Mouse (Mus musculus) left cerebral cortex, adult 2 months (tissue): ENCODE measurements at regions not wholly inside any gene's neighbourhood (a gene's known extent, or its start where the extent isn't known, plus 50 kb on each side); places are given as distances from the start of the nearest gene placed in this dataset.

Source experiments
- DNase-seq, 2 experiments: peaks; one replicate each; pipeline ENCODE4 v3.0.0; 2021 to 2022; ENCODE audit warnings: low spot score in 2 of 2, mixed read lengths in 1 of 2; ENCODE audit errors: extremely low spot score in 1 of 2
- H3K27ac ChIP-seq: fragments of 200-600 bp; 2 replicates; pipeline ENCODE4 v1.8.1; 2022
- H3K4me3 ChIP-seq: fragments of 200-600 bp; 2 replicates; pipeline ENCODE4 v1.8.1; 2022
- CTCF ChIP-seq: fragments of 200-600 bp; IDR thresholded peaks from 2 replicates; pipeline ENCODE4 v1.8.1; 2022; ENCODE audit warnings: antibody characterized with exemption, mild to moderate bottlenecking, moderate library complexity
- intact Hi-C: fragments of 180-260 bp; cut with DNase I; formaldehyde crosslinking; loops from one replicate; pipeline ENCODE4 v1.15.1; 2025

DNA sequence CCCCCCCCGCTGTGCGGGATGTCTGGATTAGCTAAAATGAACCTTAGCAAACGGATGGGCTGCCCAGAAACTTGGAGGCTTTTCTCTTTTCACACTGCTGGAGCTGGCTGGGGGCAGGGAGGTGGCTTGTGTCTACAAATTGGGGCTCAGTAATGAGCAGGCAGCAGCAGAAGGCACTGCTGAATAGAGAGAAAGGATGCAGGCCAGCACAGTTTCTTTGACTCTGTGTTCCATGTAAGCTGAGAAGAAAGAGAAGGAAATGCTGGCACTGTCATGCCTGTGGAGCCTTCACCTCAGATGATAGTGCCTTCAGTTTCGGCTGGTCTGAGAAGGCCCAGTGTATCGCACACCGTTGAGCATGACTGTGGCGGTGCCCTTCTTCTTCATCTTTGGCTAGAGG is 305.6 kb upstream of the Adgrl2 start:
- intact Hi-C loops, result loop anchor here (2.0 kb wide), 1 partner anchor 49 kb away; no protein-coding TSS in a partner anchor

DNA sequence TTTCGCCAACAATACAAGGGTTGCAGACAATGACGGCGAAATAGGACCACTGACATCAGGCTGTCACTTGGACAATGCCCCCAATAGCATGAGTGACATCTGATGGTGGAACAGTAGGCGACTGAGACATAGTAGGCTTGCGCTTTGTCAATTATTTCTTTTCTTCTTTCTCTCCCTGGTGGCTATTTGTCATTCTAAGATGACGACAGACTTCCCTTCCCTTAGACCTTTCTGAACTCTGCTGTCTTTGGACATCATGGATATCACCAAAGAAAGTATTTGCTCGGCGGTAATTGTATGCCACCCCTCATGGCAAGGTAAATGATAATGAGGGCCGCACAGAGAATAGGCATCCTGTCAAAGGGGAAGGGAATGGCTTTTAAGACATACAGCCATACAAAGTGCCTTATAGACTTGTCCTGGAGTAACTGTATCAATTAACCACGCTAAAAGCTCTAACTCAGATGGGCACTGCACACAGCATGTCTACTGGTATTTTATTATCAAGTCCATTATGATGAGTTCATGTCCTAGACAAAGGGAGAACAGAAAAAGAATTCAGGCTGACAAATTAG is 305.0 kb upstream of the Adgrl2 start:
- no peak for DNase-seq
- intact Hi-C loops, result loop anchor here (2.0 kb wide), 1 partner anchor 49 kb away; no protein-coding TSS in a partner anchor
- TF ChIP-seq CTCF, result no peak
- no peak overlapping the region for H3K4me3 ChIP-seq
- H3K27ac ChIP-seq, result no peak overlapping the region

More for the DNA sequence above, 305.6 kb upstream of the Adgrl2 start:
- TF ChIP-seq CTCF, result no peak
- Histone ChIP-seq H3K4me3 (no peak overlapping the region), H3K27ac (no peak overlapping the region)
- peak in 1 of 2 experiments; percentile 21 for DNase-seq

DNA sequence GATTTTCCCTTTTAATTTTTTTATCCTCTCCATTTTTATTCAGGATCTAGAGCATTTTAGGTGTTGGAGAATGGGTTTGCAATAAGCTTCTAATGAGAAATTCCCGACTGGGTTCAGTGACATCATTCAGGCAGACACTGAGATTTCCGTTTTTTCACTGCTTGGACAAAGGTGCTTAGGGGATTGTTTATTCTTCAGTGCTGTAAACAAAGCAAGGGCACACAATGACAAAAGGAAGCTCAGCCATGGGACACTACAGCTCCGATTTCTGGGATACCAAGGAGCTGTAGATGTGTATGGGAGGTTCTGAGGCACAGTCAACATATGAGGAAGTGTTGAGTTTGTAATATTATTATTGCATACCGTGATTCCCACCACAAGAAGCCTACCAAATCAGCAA is 304.1 kb upstream of the Adgrl2 start:
- no peak overlapping the region for H3K27ac ChIP-seq
- no peak for TF ChIP-seq CTCF
- no peak overlapping the region for H3K4me3 ChIP-seq
- intact Hi-C loops, result loop anchor here (2.0 kb wide), 1 partner anchor 50 kb away; no protein-coding TSS in a partner anchor
- DNase-seq, result no peak

DNA sequence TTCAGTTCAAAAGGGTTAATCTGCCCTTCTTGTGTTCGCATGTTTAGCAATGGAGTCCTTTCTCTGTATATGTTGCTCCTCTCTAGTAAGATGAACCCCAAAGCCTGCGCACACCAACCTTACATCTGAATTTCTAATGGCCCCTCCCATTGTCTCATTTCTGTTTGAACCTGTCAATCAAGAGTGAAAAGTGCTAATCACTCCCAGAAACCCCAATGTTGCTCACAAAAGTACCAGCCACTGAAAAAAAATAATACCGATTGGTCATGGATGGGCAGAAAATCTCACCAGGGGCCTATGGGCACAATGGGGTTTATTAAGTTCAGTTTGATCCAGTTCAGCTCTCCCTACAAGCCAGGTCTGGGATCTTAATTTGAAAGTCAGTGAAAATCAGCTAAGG is 302.1 kb upstream of the Adgrl2 start:
- Histone ChIP-seq H3K27ac (no peak overlapping the region), H3K4me3 (no peak overlapping the region)
- intact Hi-C loops, result no loop called here
- no peak for DNase-seq
- no peak for TF ChIP-seq CTCF

DNA sequence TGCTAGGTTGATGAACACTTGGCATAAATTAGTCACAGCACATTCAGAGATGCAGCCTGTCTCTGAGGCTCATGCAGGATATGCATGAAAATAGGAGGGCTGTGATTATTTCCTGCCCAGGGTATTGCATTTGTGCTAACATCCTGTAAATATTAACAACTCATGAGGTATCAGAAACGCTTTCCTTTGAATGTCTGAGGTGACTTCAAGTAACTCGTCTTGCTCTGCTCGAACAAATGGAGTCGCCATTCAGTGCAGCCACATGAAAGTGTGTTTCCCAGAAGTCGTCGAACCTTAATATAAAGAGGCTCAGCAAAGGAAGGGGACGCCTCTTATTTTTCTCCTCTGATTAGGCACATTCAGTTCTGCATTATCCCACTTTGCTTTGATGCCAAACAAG is 301.1 kb upstream of the Adgrl2 start:
- H3K4me3 ChIP-seq, result no peak overlapping the region
- intact Hi-C loops, result no loop called here
- H3K27ac ChIP-seq, result no peak overlapping the region
- TF ChIP-seq CTCF, result no peak
- DNase-seq, result no peak

DNA sequence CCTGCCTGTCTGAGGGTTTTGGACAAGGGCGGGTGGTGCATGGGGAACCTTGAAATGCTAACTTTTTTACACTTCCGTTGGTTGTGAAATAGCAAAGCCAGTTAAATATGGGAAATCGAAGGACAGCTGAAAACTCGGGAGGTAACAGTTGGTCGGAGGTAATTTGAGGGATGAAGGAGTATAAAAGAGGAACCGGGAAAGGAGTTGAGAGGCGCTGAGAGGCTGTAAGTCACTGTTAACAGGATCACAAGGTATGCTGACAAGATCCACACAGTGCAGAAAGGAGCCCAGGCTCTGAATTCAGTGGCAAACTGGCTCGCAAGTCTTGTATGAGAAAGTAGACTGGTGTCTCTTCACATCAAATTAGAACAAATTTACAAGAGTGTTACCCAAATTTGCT is 299.9 kb upstream of the Adgrl2 start:
- Histone ChIP-seq H3K4me3 (no peak overlapping the region), H3K27ac (no peak overlapping the region)
- TF ChIP-seq CTCF, result no peak
- no peak for DNase-seq
- intact Hi-C loops, result no loop called here

DNA sequence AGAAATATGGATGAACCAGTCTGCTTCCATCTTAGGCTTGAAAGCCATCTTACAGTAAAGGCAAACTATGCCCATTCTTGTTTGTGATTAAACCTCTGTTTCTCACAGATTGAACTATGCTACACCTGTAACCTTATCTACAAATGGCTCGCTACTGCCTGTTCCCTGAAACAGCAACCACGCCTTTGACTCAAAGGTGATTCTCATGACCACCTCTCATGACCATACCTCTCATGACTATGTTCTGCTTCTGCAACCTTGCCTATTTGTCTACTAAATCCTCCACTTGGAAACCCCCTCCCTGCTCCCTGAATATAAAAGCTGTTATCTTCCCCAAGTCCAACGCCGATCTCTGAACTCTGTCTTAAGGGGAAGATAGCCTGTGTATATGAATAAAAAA is 296.7 kb upstream of the Adgrl2 start:
- no peak for DNase-seq
- Histone ChIP-seq H3K27ac (no peak overlapping the region), H3K4me3 (no peak overlapping the region)
- no peak for TF ChIP-seq CTCF
- intact Hi-C loops, result no loop called here

DNA sequence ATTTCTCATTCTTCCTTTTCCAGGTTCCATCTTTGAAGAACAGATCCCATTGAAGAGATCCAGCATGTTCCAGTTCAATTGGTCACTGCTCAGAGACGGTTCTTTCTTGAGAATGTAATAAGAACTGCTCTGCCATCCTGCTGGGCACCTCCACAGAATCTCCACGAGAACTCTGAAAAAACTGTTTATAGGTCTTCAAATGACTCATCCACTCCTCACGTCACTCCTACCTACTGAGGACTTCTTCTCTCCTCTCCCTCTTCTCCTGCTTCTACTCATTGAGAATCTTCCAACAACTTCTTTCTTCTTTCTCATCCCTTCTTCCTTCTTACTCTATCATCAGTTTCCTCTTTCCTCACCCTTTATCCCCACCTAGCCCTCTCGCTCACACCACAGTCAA is 294.6 kb upstream of the Adgrl2 start:
- H3K27ac ChIP-seq, result no peak overlapping the region
- DNase-seq, result no peak
- no peak overlapping the region for H3K4me3 ChIP-seq
- no peak for TF ChIP-seq CTCF
- intact Hi-C loops, result no loop called here

DNA sequence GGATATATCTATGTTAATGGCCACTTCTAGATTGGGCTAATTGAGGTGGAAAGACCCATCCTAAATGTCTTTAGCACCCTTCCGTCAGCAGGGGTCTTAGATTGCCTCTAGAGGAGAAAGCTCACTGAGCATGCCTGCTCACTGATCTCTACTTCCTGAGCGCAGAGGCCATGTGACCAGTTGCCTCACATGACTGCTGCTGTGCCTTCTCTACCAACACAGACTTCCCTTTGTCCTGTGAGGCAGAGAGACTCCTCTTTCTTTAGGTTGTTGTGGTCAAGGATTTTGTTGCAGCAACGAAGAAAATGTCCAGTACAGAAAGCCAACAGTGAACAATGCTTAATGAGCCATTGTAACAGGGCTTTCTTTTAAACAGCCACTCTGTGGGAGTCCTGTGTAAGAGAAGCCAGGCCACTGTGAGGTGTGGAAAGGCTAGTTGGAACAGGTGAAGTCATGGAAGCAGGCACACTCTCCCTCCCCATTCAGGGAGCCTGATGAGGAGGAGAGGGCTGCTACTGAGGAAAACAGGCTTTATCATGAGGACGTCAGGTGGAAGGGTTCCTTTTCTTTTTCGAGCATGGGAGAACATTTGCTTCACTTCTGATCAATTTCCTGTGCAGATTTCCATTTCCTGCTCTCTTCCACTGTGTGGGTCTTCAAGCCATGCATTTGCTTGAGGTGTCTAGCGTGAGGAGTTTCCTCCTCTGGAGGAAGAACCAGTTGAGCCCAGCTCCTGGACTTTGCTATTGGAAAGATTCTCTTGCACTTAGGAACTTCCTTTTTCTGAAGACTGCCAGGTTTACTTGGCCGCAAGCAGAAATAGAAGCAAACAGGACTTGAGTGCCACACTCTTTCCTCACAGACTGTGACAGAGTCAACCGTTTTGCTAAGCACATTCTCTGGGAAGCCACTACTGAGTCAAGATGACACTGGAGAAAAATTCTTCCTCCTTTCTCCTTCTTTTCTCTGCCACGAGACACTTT is 290.7 kb upstream of the Adgrl2 start:
- intact Hi-C loops, result no loop called here
- DNase-seq, result no peak
- no peak overlapping the region for H3K27ac ChIP-seq
- TF ChIP-seq CTCF, result no peak
- no peak overlapping the region for H3K4me3 ChIP-seq

DNA sequence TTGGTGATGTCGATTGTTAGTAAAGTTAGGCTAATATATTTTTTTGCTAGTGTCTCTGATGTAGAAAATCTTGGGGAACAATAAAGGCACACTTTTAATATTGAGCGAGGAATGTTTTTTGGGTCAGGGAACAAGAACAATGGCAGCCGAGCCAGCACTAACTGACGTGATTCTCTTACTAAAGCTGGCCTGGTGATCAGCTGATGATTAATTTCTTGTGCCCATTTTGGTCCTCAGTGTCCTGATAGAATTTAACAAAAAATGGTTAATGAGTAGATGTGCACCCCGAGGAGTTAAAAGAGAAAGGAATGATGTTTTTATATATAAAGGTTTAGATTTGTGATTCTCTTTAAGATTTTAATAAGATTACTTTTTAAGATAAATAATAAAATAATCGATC is 289.0 kb upstream of the Adgrl2 start:
- Histone ChIP-seq H3K27ac (no peak overlapping the region), H3K4me3 (no peak overlapping the region)
- intact Hi-C loops, result no loop called here
- no peak for TF ChIP-seq CTCF
- DNase-seq, result no peak

DNA sequence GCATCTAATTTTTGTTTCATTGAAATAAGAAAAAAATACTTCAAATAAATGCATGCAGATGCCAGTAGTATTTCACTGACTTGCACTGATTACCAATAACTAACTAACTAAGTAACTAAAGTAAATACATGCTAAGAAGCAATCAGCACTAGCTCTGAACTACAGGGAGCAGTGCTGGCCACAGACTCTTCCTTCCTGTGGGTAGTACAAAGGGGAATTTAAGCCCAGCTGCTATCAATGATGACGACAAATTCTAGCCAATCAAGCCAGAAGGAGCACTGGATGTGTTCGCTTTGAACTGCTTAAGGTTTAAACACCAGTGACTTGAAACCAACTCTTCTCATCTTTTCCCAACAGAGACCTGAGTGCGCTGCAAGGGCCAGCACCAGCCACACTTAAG is 287.5 kb upstream of the Adgrl2 start:
- DNase-seq, result no peak
- Histone ChIP-seq H3K27ac (no peak overlapping the region), H3K4me3 (no peak overlapping the region)
- no peak for TF ChIP-seq CTCF
- intact Hi-C loops, result no loop called here

DNA sequence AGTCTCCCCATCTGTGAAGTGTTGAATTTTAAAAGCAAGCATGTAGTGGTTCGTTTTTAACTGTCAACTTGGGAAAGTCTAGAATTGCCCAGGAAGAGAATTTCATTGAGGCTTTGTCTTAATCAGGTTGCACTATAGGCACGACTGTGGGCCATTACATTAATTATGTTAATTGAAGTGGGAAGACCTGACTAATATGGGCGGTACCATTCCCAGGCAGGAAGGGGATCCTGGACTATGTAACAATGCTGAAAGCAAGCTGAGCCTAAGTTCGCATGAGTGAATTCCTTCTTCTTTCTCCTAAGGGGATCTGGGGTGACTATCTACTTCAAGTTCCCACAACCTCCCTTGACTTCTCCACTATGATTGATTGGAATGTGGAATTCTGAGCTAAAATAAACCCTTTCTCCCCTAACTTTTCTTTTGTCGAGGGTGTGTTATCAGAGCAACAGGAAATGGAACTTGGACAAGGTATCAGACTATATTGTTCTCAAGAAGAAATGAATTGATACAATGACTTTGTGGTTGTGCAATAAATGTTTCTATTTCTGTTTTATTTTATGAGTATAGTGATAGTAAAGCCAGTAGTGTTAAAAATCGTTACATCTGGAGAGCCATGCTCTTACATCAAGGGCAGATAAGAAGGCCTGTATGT is 285.2 kb upstream of the Adgrl2 start:
- no peak overlapping the region for H3K27ac ChIP-seq
- TF ChIP-seq CTCF, result no peak
- intact Hi-C loops, result no loop called here
- DNase-seq, result no peak
- H3K4me3 ChIP-seq, result no peak overlapping the region
